Mouse (Mus musculus) heart, adult 2 months (tissue): ENCODE data around the gene Gm19935.
A peak's percentile ranks its signal among the peaks of the same experiment; 100 is the strongest.

Experiments used
- CTCF ChIP-seq: fragments of 200-600 bp; IDR thresholded peaks from 2 replicates; pipeline ENCODE4 v1.8.1; 2022; ENCODE audit warnings: antibody characterized with exemption, mild to moderate bottlenecking, moderate library complexity
- EP300 ChIP-seq: fragments of 200-500 bp; IDR thresholded peaks from 2 replicates; pipeline ENCODE4 v1.6.1; 2011; ENCODE audit warnings: low read depth, low read length, control low read depth; ENCODE audit not compliant: insufficient read depth
- POLR2A ChIP-seq: fragments of 200-500 bp; IDR thresholded peaks from 2 replicates; pipeline ENCODE4 v1.6.1; 2011; ENCODE audit warnings: mild to moderate bottlenecking, low read depth, low read length, control low read depth; ENCODE audit not compliant: insufficient read depth

- no peak for TF ChIP-seq CTCF
- no peak for TF ChIP-seq POLR2A
- TF ChIP-seq EP300: 0 out of 2 replicates have a peak, but pooled peaks have one; percentile 26
Observed at GRCm38 (mm10) chr8:90833628-90834320, 16.6 kb upstream of the Gm19935 start.
